Mouse (Mus musculus): ENCODE measurements at regions not wholly inside any gene's neighbourhood (a gene's known extent, or its start where the extent isn't known, plus 50 kb on each side); places are given as distances from the start of the nearest gene placed in this dataset.

GRCm38 (mm10) chr7:72949886-72950285, 425.4 kb upstream of the Rgma start:
- no peak for DNase-seq (ENCODE audit: low spot score)
- Histone ChIP-seq H3K4me3 (ENCODE audit: low read depth, low read length) (no peak overlapping the region), H3K36me3 (ENCODE audit: insufficient read depth, low read length) (no peaks in the 10 kb centered on the region), H3K4me1 (ENCODE audit: insufficient read depth, low read depth, low read length) (no peaks in the 10 kb centered on the region), H3K9ac (replicated peaks; ENCODE audit: low read depth) (no peak overlapping the region), H3K9me3 (ENCODE audit: low read length) (no peaks in the 10 kb centered on the region), H3K27me3 (replicated peaks; ENCODE audit: insufficient read depth, low read length) (no peaks in the 10 kb centered on the region), H3K4me2 (replicated peaks; ENCODE audit: low read depth, low read length) (no peak overlapping the region), H3K27ac (ENCODE audit: low read length) (no peak overlapping the region)
- WGBS = 41% methylated on average over 7 of the region's 7 CpGs
- TF ChIP-seq CTCF (IDR thresholded peaks at IDR 0.05) = no peak
- ATAC-seq = no peak

- no peaks in the 10 kb centered on the region for H3K9me3 ChIP-seq (ENCODE audit: low read length)
- H3K4me3 ChIP-seq (ENCODE audit: low read depth, low read length) = no peak overlapping the region
- no peaks in the 10 kb centered on the region for H3K4me1 ChIP-seq (ENCODE audit: insufficient read depth, low read depth, low read length)
- H3K27me3 ChIP-seq (replicated peaks; ENCODE audit: insufficient read depth, low read length) = no peaks in the 10 kb centered on the region
- TF ChIP-seq EP300 (IDR thresholded peaks at IDR 0.05) (no peak), CTCF (IDR thresholded peaks at IDR 0.05) (no peak)
- H3K27ac ChIP-seq (ENCODE audit: low read length) = no peak overlapping the region
- no peaks in the 10 kb centered on the region for H3K36me3 ChIP-seq (ENCODE audit: insufficient read depth, low read length)
- no peak for DNase-seq (ENCODE audit: low spot score)
- H3K9ac ChIP-seq (replicated peaks; ENCODE audit: low read depth) = no peak overlapping the region
- H3K4me2 ChIP-seq (replicated peaks; ENCODE audit: low read depth, low read length) = no peak overlapping the region
- WGBS = 58% methylated on average over 4 of the region's 4 CpGs
- no peak for ATAC-seq
Measured at GRCm38 (mm10) chr7:72957674-72958073, 417.6 kb upstream of the Rgma start.

- WGBS = 63% methylated on average over 4 of the region's 4 CpGs
- TF ChIP-seq CTCF (IDR thresholded peaks at IDR 0.05) = no peak
- no peak for TF ChIP-seq EP300 (IDR thresholded peaks at IDR 0.05)
- H3K4me3 ChIP-seq (ENCODE audit: low read depth, low read length) = no peak overlapping the region
- no peaks in the 10 kb centered on the region for H3K36me3 ChIP-seq (ENCODE audit: insufficient read depth, low read length)
- DNase-seq (ENCODE audit: low spot score) = no peak
- H3K27ac ChIP-seq (ENCODE audit: low read length) = no peak overlapping the region
- no peak overlapping the region for H3K4me2 ChIP-seq (replicated peaks; ENCODE audit: low read depth, low read length)
- ATAC-seq = no peak
- H3K9me3 ChIP-seq (ENCODE audit: low read length) = no peaks in the 10 kb centered on the region
- no peak overlapping the region for H3K9ac ChIP-seq (replicated peaks; ENCODE audit: low read depth)
- no peaks in the 10 kb centered on the region for H3K4me1 ChIP-seq (ENCODE audit: insufficient read depth, low read depth, low read length)
- H3K27me3 ChIP-seq (replicated peaks; ENCODE audit: insufficient read depth, low read length) = no peaks in the 10 kb centered on the region
Measured at GRCm38 (mm10) chr7:72961321-72961720, 414.0 kb upstream of the Rgma start.

- Histone ChIP-seq H3K9me3 (ENCODE audit: low read length) (no peaks in the 10 kb centered on the region), H3K4me1 (ENCODE audit: insufficient read depth, low read depth, low read length) (no peaks in the 10 kb centered on the region), H3K4me2 (replicated peaks; ENCODE audit: low read depth, low read length) (no peak overlapping the region), H3K36me3 (ENCODE audit: insufficient read depth, low read length) (no peaks in the 10 kb centered on the region), H3K27ac (ENCODE audit: low read length) (no peak overlapping the region), H3K4me3 (ENCODE audit: low read depth, low read length) (no peak overlapping the region), H3K27me3 (replicated peaks; ENCODE audit: insufficient read depth, low read length) (no peaks in the 10 kb centered on the region), H3K9ac (replicated peaks; ENCODE audit: low read depth) (no peak overlapping the region)
- WGBS = 51% methylated on average over 3 of the region's 3 CpGs
- ATAC-seq (no peak), DNase-seq (ENCODE audit: low spot score) (no peak)
- TF ChIP-seq CTCF (IDR thresholded peaks at IDR 0.05) = no peak
- no peak for TF ChIP-seq EP300 (IDR thresholded peaks at IDR 0.05)
Measured at GRCm38 (mm10) chr7:72962815-72963214, 412.5 kb upstream of the Rgma start.

GRCm38 (mm10) chr7:72963908-72964307, 411.4 kb upstream of the Rgma start:
- H3K9me3 ChIP-seq (ENCODE audit: low read length) = no peaks in the 10 kb centered on the region
- no peak overlapping the region for H3K27ac ChIP-seq (ENCODE audit: low read length)
- no peak overlapping the region for H3K4me2 ChIP-seq (replicated peaks; ENCODE audit: low read depth, low read length)
- ATAC-seq = no peak
- H3K27me3 ChIP-seq (replicated peaks; ENCODE audit: insufficient read depth, low read length) = no peaks in the 10 kb centered on the region
- no peak overlapping the region for H3K4me3 ChIP-seq (ENCODE audit: low read depth, low read length)
- no peaks in the 10 kb centered on the region for H3K36me3 ChIP-seq (ENCODE audit: insufficient read depth, low read length)
- WGBS = 50% methylated on average over 3 of the region's 3 CpGs
- no peak for DNase-seq (ENCODE audit: low spot score)
- H3K4me1 ChIP-seq (ENCODE audit: insufficient read depth, low read depth, low read length) = no peaks in the 10 kb centered on the region
- TF ChIP-seq CTCF (IDR thresholded peaks at IDR 0.05) = no peak
- no peak for TF ChIP-seq EP300 (IDR thresholded peaks at IDR 0.05)
- no peak overlapping the region for H3K9ac ChIP-seq (replicated peaks; ENCODE audit: low read depth)

- Histone ChIP-seq H3K27me3 (replicated peaks; ENCODE audit: insufficient read depth, low read length) (no peaks in the 10 kb centered on the region), H3K9ac (replicated peaks; ENCODE audit: low read depth) (no peak overlapping the region), H3K27ac (ENCODE audit: low read length) (no peak overlapping the region), H3K36me3 (ENCODE audit: insufficient read depth, low read length) (no peaks in the 10 kb centered on the region), H3K4me2 (replicated peaks; ENCODE audit: low read depth, low read length) (no peak overlapping the region), H3K4me3 (ENCODE audit: low read depth, low read length) (no peak overlapping the region), H3K9me3 (ENCODE audit: low read length) (no peaks in the 10 kb centered on the region), H3K4me1 (ENCODE audit: insufficient read depth, low read depth, low read length) (no peaks in the 10 kb centered on the region)
- DNase-seq (ENCODE audit: low spot score) (no peak), ATAC-seq (no peak)
- WGBS = 46% methylated on average over 4 of the region's 4 CpGs
- TF ChIP-seq CTCF (IDR thresholded peaks at IDR 0.05) (no peak), EP300 (IDR thresholded peaks at IDR 0.05) (no peak)
Measured at GRCm38 (mm10) chr7:72968193-72968592, 407.1 kb upstream of the Rgma start.
